Mouse (Mus musculus) limb, embryonic 13.5 days (tissue): ENCODE results near the gene Fam131c. TPM values are rescaled to one million over a fixed set of nuclear protein-coding genes. Genes with fewer than 3 reads are reported as not detected.

Experiments used
- ATAC-seq: fragments of 200-750 bp; cut with Nextera tagmentation; 2 replicates; pipeline ENCODE4 v1.8.0; 2017; ENCODE audit warnings: low read depth, moderate number of reproducible peaks, moderate TSS enrichment; ENCODE audit not compliant: low FRiP score
- H3K27ac ChIP-seq: fragments of 300-500 bp; sonication (generic); 2 replicates; pipeline ENCODE4 v1.5.1; 2015; ENCODE audit warnings: inconsistent platforms, mild to moderate bottlenecking, moderate library complexity
- H3K27me3 ChIP-seq: fragments of 300-500 bp; sonication (generic); 2 replicates; pipeline ENCODE4 v1.6.1; 2015; ENCODE audit warnings: mild to moderate bottlenecking, inconsistent platforms
- H3K36me3 ChIP-seq: fragments of 300-500 bp; sonication (generic); 2 replicates; pipeline ENCODE4 v1.6.1; 2015; ENCODE audit warnings: inconsistent platforms, mild to moderate bottlenecking, moderate library complexity
- H3K4me1 ChIP-seq: fragments of 300-500 bp; sonication (generic); 2 replicates; pipeline ENCODE4 v1.6.1; 2015; ENCODE audit warnings: inconsistent platforms
- H3K4me2 ChIP-seq: fragments of 300-500 bp; sonication (generic); replicated peaks from 2 replicates; pipeline ENCODE4 v1.6.1; 2015; ENCODE audit warnings: inconsistent platforms, mild to moderate bottlenecking, moderate library complexity
- H3K4me3 ChIP-seq: fragments of 300-500 bp; sonication (generic); 2 replicates; pipeline ENCODE4 v1.5.1; 2015; ENCODE audit warnings: moderate library complexity, mild to moderate bottlenecking, inconsistent platforms
- H3K9ac ChIP-seq: fragments of 300-500 bp; sonication (generic); 2 replicates; pipeline ENCODE4 v1.6.1; 2015; ENCODE audit warnings: mild to moderate bottlenecking, inconsistent platforms
- H3K9me3 ChIP-seq: fragments of 300-500 bp; sonication (generic); 2 replicates; pipeline ENCODE4 v1.6.1; 2016; ENCODE audit warnings: inconsistent platforms
- WGBS: fragments of 180-500 bp; shearing (Covaris S2); methylation state at CpG from one replicate; pipeline ENCODE4 v1.1.7; 2015; 5-methylcytosine and 5-hydroxymethylcytosine counted together
- microRNA-seq: library from miRNA; unstranded; fragments of <30 nt; microRNA quantifications from one replicate; pipeline ENCODE4, GENCODE M21; 2016
- polyA plus RNA-seq: library from polyadenylated mRNA; unstranded; fragments of >200 nt; fragmentation: Nextera tagmentation; extraction: Ambion mirVana; gene quantifications from 2 replicates; pipeline ENCODE4 v1.2.1, GENCODE M21; 2015

Gene Fam131c
- polyA plus RNA-seq, 1 experiment from 2014 or later, result 0.65 TPM

GRCm38 (mm10) chr4:141429381-141429780 is 61.4 kb downstream of the Fam131c start:
- Histone ChIP-seq H3K27ac (no peak overlapping the region), H3K4me3 (no peak overlapping the region), H3K4me2 (no peak overlapping the region), H3K27me3 (peaks cover 21% of the 10 kb centered on the region), H3K9ac (no peak overlapping the region), H3K36me3 (no peaks in the 10 kb centered on the region), H3K4me1 (peaks cover 13% of the 10 kb centered on the region), H3K9me3 (no peaks in the 10 kb centered on the region)
- 79% methylated on average over 6 of the region's 6 CpGs for WGBS
- ATAC-seq, result no peak

- no peak for ATAC-seq
- Histone ChIP-seq H3K9me3 (no peaks in the 10 kb centered on the region), H3K9ac (no peak overlapping the region), H3K4me3 (no peak overlapping the region), H3K4me2 (no peak overlapping the region), H3K4me1 (peaks cover 12% of the 10 kb centered on the region), H3K27ac (no peak overlapping the region), H3K36me3 (no peaks in the 10 kb centered on the region), H3K27me3 (peaks cover 17% of the 10 kb centered on the region)
- 54% methylated on average over 9 of the region's 9 CpGs for WGBS
Observed at GRCm38 (mm10) chr4:141429847-141430246, 61.8 kb downstream of the Fam131c start.

GRCm38 (mm10) chr4:141430997-141431396 is 63.0 kb downstream of the Fam131c start:
- WGBS, result 40% methylated on average over 9 of the region's 9 CpGs
- Histone ChIP-seq H3K36me3 (no peaks in the 10 kb centered on the region), H3K9me3 (no peaks in the 10 kb centered on the region)

GRCm38 (mm10) chr4:141432666-141433065 is 64.6 kb downstream of the Fam131c start:
- Histone ChIP-seq H3K27me3 (no peaks in the 10 kb centered on the region), H3K27ac (no peak overlapping the region), H3K4me1 (no peaks in the 10 kb centered on the region), H3K4me3 (no peak overlapping the region), H3K36me3 (no peaks in the 10 kb centered on the region), H3K9ac (no peak overlapping the region), H3K9me3 (no peaks in the 10 kb centered on the region), H3K4me2 (no peak overlapping the region)
- 61% methylated on average over 14 of the region's 14 CpGs for WGBS
- ATAC-seq, result no peak

More at GRCm38 (mm10) chr4:141430997-141431396, 63.0 kb downstream of the Fam131c start:
- Histone ChIP-seq H3K4me2 (no peak overlapping the region), H3K27me3 (peaks cover 14% of the 10 kb centered on the region), H3K4me3 (no peak overlapping the region), H3K4me1 (peaks cover 6% of the 10 kb centered on the region), H3K9ac (no peak overlapping the region), H3K27ac (no peak overlapping the region)
- ATAC-seq, result no peak

- Histone ChIP-seq H3K27me3 (no peaks in the 10 kb centered on the region), H3K9me3 (no peaks in the 10 kb centered on the region), H3K27ac (no peak overlapping the region), H3K4me3 (no peak overlapping the region), H3K4me1 (no peaks in the 10 kb centered on the region), H3K4me2 (no peak overlapping the region), H3K36me3 (no peaks in the 10 kb centered on the region), H3K9ac (no peak overlapping the region)
- ATAC-seq, result no peak
- 80% methylated on average over 18 of the region's 18 CpGs for WGBS
Observed at GRCm38 (mm10) chr4:141433191-141433590, 65.2 kb downstream of the Fam131c start.

Small RNA genes lying within 50 kb of the gene (microRNA-seq; reads per million reads assigned to microRNA genes)
- not detected for gene Gm25690

Other genes starting within 250 kb of the Fam131c start
- 43.6 and 44.2 TPM in 2 replicates for gene Szrd1, start 228.4 kb upstream of the Fam131c start, polyA plus RNA-seq
- 27.2 and 27.7 TPM in 2 replicates for gene Fbxo42, start 220.3 kb upstream of the Fam131c start, polyA plus RNA-seq
- 6.1 and 8.4 TPM in 2 replicates for gene Rsg1, start 154.3 kb upstream of the Fam131c start, polyA plus RNA-seq
- gene Arhgef19, start 128.7 kb upstream of the Fam131c start, polyA plus RNA-seq, result 8.1 and 10.9 TPM in 2 replicates
- 2.6 and 3.9 TPM in 2 replicates for gene Epha2, start 67.0 kb upstream of the Fam131c start, polyA plus RNA-seq
- 0.23 and 0.36 TPM in 2 replicates for gene Clcnka, start 30.5 kb downstream of the Fam131c start, polyA plus RNA-seq
- gene Clcnkb, start 47.8 kb downstream of the Fam131c start, polyA plus RNA-seq, result not detected in 2 replicates
- 0.06 and 0.10 TPM in 2 replicates for gene Hspb7, start 52.6 kb downstream of the Fam131c start, polyA plus RNA-seq
- gene Srarp, start 67.9 kb downstream of the Fam131c start, polyA plus RNA-seq, result not detected in 2 replicates
- 48.6 and 48.7 TPM in 2 replicates for gene Zbtb17, start 76.4 kb downstream of the Fam131c start, polyA plus RNA-seq
- gene Spen, start 170.4 kb downstream of the Fam131c start, polyA plus RNA-seq, result 10.8 and 11.5 TPM in 2 replicates
- gene Fblim1, start 237.9 kb downstream of the Fam131c start, polyA plus RNA-seq, result 62.4 and 67.7 TPM in 2 replicates